Mouse (Mus musculus) embryonic fibroblast, embryonic 13.5 days (primary cell): ENCODE measurements around the gene Plekha7.

ENCODE experiments used
- CTCF ChIP-seq: IDR thresholded peaks from 2 replicates; pipeline ENCODE4 v1.5.1; 2011; ENCODE audit warnings: mild to moderate bottlenecking, control low read depth, low read length, moderate library complexity, borderline replicate concordance; ENCODE audit not compliant: insufficient read depth
- POLR2A ChIP-seq: IDR thresholded peaks from 2 replicates; pipeline ENCODE4 v1.6.1; 2011; ENCODE audit warnings: low read depth, mild to moderate bottlenecking, control low read depth, low read length, moderate library complexity

DNA sequence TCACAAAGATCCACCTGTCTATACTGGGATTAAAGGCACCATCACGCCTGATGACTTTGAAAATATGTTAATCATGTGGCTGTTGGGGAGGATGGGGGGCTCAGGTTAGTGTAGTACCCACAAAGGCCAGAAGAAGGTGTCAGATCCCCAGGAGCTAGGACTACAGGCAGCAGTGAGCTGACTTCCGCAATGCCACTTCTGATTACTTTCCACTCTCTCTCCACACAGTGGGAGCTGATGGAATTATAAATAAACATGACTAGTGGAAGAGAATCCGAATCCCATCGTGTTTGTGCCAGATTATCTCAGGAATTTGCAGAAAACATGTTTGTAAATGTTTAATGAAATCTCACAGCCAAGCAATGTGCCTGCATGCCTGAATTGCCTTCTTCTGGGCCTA lies 46.1 kb downstream of the Plekha7 start:
- TF ChIP-seq POLR2A (no peak), CTCF (no peak)
